Mouse (Mus musculus) forebrain, embryonic 12.5 days (tissue): ENCODE data around the gene Slc36a3. TPM values are rescaled to one million over a fixed set of nuclear protein-coding genes. Genes with fewer than 3 reads are reported as not detected.
A peak's percentile ranks its signal among the peaks of the same experiment; 100 is the strongest.
"Not testable (repeated sequence)": the region's sequence is repeated elsewhere in the genome, so short reads cannot be mapped to it uniquely, and the experiment has no call there.

Experiments used
- ATAC-seq: fragments of 200-750 bp; cut with Nextera tagmentation; 2 replicates; pipeline ENCODE4 v1.8.0; 2017; ENCODE audit warnings: moderate TSS enrichment; ENCODE audit not compliant: low FRiP score
- H3K27ac ChIP-seq: fragments of 300-500 bp; sonication (generic); 2 replicates; pipeline ENCODE4 v1.5.1; 2016; ENCODE audit warnings: mild to moderate bottlenecking
- H3K27me3 ChIP-seq: fragments of 300-500 bp; sonication (generic); 2 replicates; pipeline ENCODE4 v1.6.1; 2016; ENCODE audit warnings: mild to moderate bottlenecking
- H3K36me3 ChIP-seq: fragments of 300-500 bp; sonication (generic); replicated peaks from 2 replicates; pipeline ENCODE4 v1.6.1; 2016; ENCODE audit warnings: mild to moderate bottlenecking
- H3K4me1 ChIP-seq: fragments of 300-500 bp; sonication (generic); 2 replicates; pipeline ENCODE4 v1.6.1; 2016
- H3K4me2 ChIP-seq: fragments of 300-500 bp; sonication (generic); 2 replicates; pipeline ENCODE4 v1.6.1; 2016; ENCODE audit warnings: mild to moderate bottlenecking, moderate library complexity
- H3K4me3 ChIP-seq: fragments of 300-500 bp; sonication (generic); replicated peaks from 2 replicates; pipeline ENCODE4 v1.5.1; 2016; ENCODE audit warnings: mild to moderate bottlenecking
- H3K9ac ChIP-seq: fragments of 300-500 bp; sonication (generic); 2 replicates; pipeline ENCODE4 v1.6.1; 2016; ENCODE audit warnings: mild to moderate bottlenecking
- H3K9me3 ChIP-seq: fragments of 300-500 bp; sonication (generic); 2 replicates; pipeline ENCODE4 v1.6.1; 2016
- WGBS: fragments of 180-500 bp; shearing (Covaris S2); methylation state at CpG from one replicate; pipeline ENCODE4 v1.1.7; 2016; 5-methylcytosine and 5-hydroxymethylcytosine counted together
- polyA plus RNA-seq: library from polyadenylated mRNA; unstranded; fragments of >200 nt; fragmentation: Nextera tagmentation; extraction: Ambion mirVana; gene quantifications from 2 replicates; pipeline ENCODE4 v1.2.1, GENCODE M21; 2016

Gene Slc36a3
- polyA plus RNA-seq, 1 experiment from 2014 or later, result not detected

- H3K9me3 ChIP-seq, result no peaks in the 10 kb centered on the region
- H3K27me3 ChIP-seq, result no peaks in the 10 kb centered on the region
- H3K36me3 ChIP-seq, result no peaks in the 10 kb centered on the region
- H3K27ac ChIP-seq, result peak overlapping the region; percentile 44; the same call in 1 of the 2 replicates
- peak overlapping the region; percentile 51 for H3K4me3 ChIP-seq
- 14% methylated on average over 24 of the region's 24 CpGs for WGBS
- ATAC-seq, result no peak
- H3K4me2 ChIP-seq, result peak overlapping the region; percentile 56
- H3K9ac ChIP-seq, result peak overlapping the region; percentile 52
- peaks cover 21% of the 10 kb centered on the region for H3K4me1 ChIP-seq
These were observed 53.2 kb downstream of the Slc36a3 start for GRCm38 (mm10) chr11:55098189-55098915.

GRCm38 (mm10) chr11:55097463-55098188 is 53.9 kb downstream of the Slc36a3 start, which contains the start of gene Gm2a:
Gene Gm2a (plus strand): TSS chr11:55098115.
- H3K36me3 ChIP-seq, result no peaks in the 10 kb centered on the region
- WGBS, result 4% methylated on average over 43 of the region's 45 CpGs
- no peaks in the 10 kb centered on the region for H3K9me3 ChIP-seq
- H3K9ac ChIP-seq, result peak within 1 kb of the TSS; percentile 52
- ATAC-seq, result peak; percentile 96
- H3K27me3 ChIP-seq, result no peaks in the 10 kb centered on the region
- H3K4me2 ChIP-seq, result peak within 1 kb of the TSS; percentile 56
- H3K27ac ChIP-seq, result peak within 1 kb of the TSS; percentile 44; the same call in 1 of the 2 replicates
- peak within 1 kb of the TSS; percentile 51 for H3K4me3 ChIP-seq
- peaks cover 18% of the 10 kb centered on the region for H3K4me1 ChIP-seq

GRCm38 (mm10) chr11:55096731-55097462 is 54.6 kb downstream of the Slc36a3 start:
- H3K27ac ChIP-seq, result no peak overlapping the region
- no peaks in the 10 kb centered on the region for H3K9me3 ChIP-seq
- WGBS, result 44% methylated on average over 11 of the region's 11 CpGs
- H3K36me3 ChIP-seq, result no peaks in the 10 kb centered on the region
- H3K4me2 ChIP-seq, result peak overlapping the region; percentile 56
- no peaks in the 10 kb centered on the region for H3K27me3 ChIP-seq
- peak overlapping the region; percentile 51 for H3K4me3 ChIP-seq
- no peak overlapping the region for H3K9ac ChIP-seq
- peaks cover 18% of the 10 kb centered on the region for H3K4me1 ChIP-seq
- ATAC-seq, result no peak

GRCm38 (mm10) chr11:55096296-55096695 is 55.2 kb downstream of the Slc36a3 start:
- H3K4me2 ChIP-seq, H3K9me3 ChIP-seq, H3K27ac ChIP-seq, H3K4me3 ChIP-seq, H3K9ac ChIP-seq, H3K27me3 ChIP-seq, ATAC-seq, H3K36me3 ChIP-seq: not testable (repeated sequence)
- peaks cover 18% of the 10 kb centered on the region for H3K4me1 ChIP-seq
- whole genome bisulfite sequencing, result 83% methylated on average over 4 of the region's 4 CpGs

- no peak for ATAC-seq
- Histone ChIP-seq H3K36me3 (no peaks in the 10 kb centered on the region), H3K4me2 (no peak overlapping the region), H3K9ac (no peak overlapping the region), H3K27me3 (no peaks in the 10 kb centered on the region), H3K4me1 (peaks cover 4% of the 10 kb centered on the region; the same call in 1 of the 2 replicates), H3K4me3 (no peak overlapping the region), H3K27ac (no peak overlapping the region), H3K9me3 (no peaks in the 10 kb centered on the region)
- WGBS, result 84% methylated on average over 7 of the region's 7 CpGs
These were observed 58.4 kb downstream of the Slc36a3 start for GRCm38 (mm10) chr11:55093096-55093495.

GRCm38 (mm10) chr11:55089892-55090291 is 61.6 kb downstream of the Slc36a3 start:
- no peak for ATAC-seq

GRCm38 (mm10) chr11:55087006-55087405 is 64.5 kb downstream of the Slc36a3 start:
- H3K9ac ChIP-seq, result no peak overlapping the region
- WGBS, result 9% methylated on average over 10 of the region's 10 CpGs
- H3K4me2 ChIP-seq, result no peak overlapping the region
- H3K27ac ChIP-seq, result no peak overlapping the region
- no peaks in the 10 kb centered on the region for H3K9me3 ChIP-seq
- no peaks in the 10 kb centered on the region for H3K36me3 ChIP-seq
- H3K4me1 ChIP-seq, result no peaks in the 10 kb centered on the region
- H3K4me3 ChIP-seq, result no peak overlapping the region
- ATAC-seq, result no peak
- no peaks in the 10 kb centered on the region; the same call in 1 of the 2 replicates for H3K27me3 ChIP-seq

More at GRCm38 (mm10) chr11:55089892-55090291, 61.6 kb downstream of the Slc36a3 start:
- H3K27me3 ChIP-seq, result no peaks in the 10 kb centered on the region; the same call in 1 of the 2 replicates
- no peak overlapping the region for H3K4me3 ChIP-seq
- no peak overlapping the region for H3K27ac ChIP-seq
- H3K4me2 ChIP-seq, result no peak overlapping the region
- WGBS, result 81% methylated on average over 2 of the region's 2 CpGs
- H3K9me3 ChIP-seq, result no peaks in the 10 kb centered on the region
- H3K4me1 ChIP-seq, result no peaks in the 10 kb centered on the region
- no peaks in the 10 kb centered on the region for H3K36me3 ChIP-seq
- no peak overlapping the region for H3K9ac ChIP-seq

GRCm38 (mm10) chr11:55085396-55085795 is 66.1 kb downstream of the Slc36a3 start:
- WGBS, result 68% methylated on average over 5 of the region's 5 CpGs
- Histone ChIP-seq H3K9me3 (no peaks in the 10 kb centered on the region), H3K9ac (no peak overlapping the region), H3K36me3 (no peaks in the 10 kb centered on the region), H3K4me2 (no peak overlapping the region), H3K27ac (no peak overlapping the region), H3K4me3 (no peak overlapping the region), H3K4me1 (no peaks in the 10 kb centered on the region), H3K27me3 (no peaks in the 10 kb centered on the region; the same call in 1 of the 2 replicates)
- no peak for ATAC-seq

GRCm38 (mm10) chr11:55084629-55085028 is 66.9 kb downstream of the Slc36a3 start:
- H3K4me2 ChIP-seq, result no peak overlapping the region
- 79% methylated on average over 4 of the region's 4 CpGs for WGBS
- H3K27me3 ChIP-seq, result no peaks in the 10 kb centered on the region; the same call in 1 of the 2 replicates
- no peaks in the 10 kb centered on the region for H3K9me3 ChIP-seq
- no peak overlapping the region for H3K4me3 ChIP-seq
- no peak overlapping the region for H3K9ac ChIP-seq
- H3K27ac ChIP-seq, result no peak overlapping the region
- no peaks in the 10 kb centered on the region for H3K4me1 ChIP-seq
- H3K36me3 ChIP-seq, result no peaks in the 10 kb centered on the region
- ATAC-seq, result no peak

- no peak overlapping the region for H3K4me3 ChIP-seq
- H3K27ac ChIP-seq, result no peak overlapping the region
- no peak overlapping the region for H3K4me2 ChIP-seq
- H3K27me3 ChIP-seq, result peaks cover 31% of the 10 kb centered on the region
- H3K9me3 ChIP-seq, result no peaks in the 10 kb centered on the region
- no peak for ATAC-seq
- 91% methylated on average over 9 of the region's 9 CpGs for WGBS
- no peaks in the 10 kb centered on the region for H3K36me3 ChIP-seq
- H3K9ac ChIP-seq, result no peak overlapping the region
- H3K4me1 ChIP-seq, result peaks cover 15% of the 10 kb centered on the region
These were observed 70.3 kb downstream of the Slc36a3 start for GRCm38 (mm10) chr11:55081206-55081605.

GRCm38 (mm10) chr11:55079180-55079579 is 72.3 kb downstream of the Slc36a3 start:
- peaks cover 15% of the 10 kb centered on the region for H3K4me1 ChIP-seq
- H3K9me3 ChIP-seq, result no peaks in the 10 kb centered on the region
- H3K27ac ChIP-seq, result no peak overlapping the region
- H3K36me3 ChIP-seq, result no peaks in the 10 kb centered on the region
- H3K4me2 ChIP-seq, result no peak overlapping the region
- ATAC-seq, result no peak
- peaks cover 36% of the 10 kb centered on the region for H3K27me3 ChIP-seq
- 59% methylated on average over 4 of the region's 4 CpGs for WGBS
- no peak overlapping the region for H3K4me3 ChIP-seq
- H3K9ac ChIP-seq, result no peak overlapping the region

- no peaks in the 10 kb centered on the region for H3K9me3 ChIP-seq
- H3K9ac ChIP-seq, result no peak overlapping the region
- H3K36me3 ChIP-seq, result no peaks in the 10 kb centered on the region
- H3K27me3 ChIP-seq, result peaks cover 36% of the 10 kb centered on the region
- no peak overlapping the region for H3K27ac ChIP-seq
- peak overlapping the region; percentile 96; the same call in 1 of the 2 replicates for H3K4me2 ChIP-seq
- H3K4me1 ChIP-seq, result peaks cover 15% of the 10 kb centered on the region
- WGBS, result 60% methylated on average over 3 of the region's 3 CpGs
- no peak overlapping the region for H3K4me3 ChIP-seq
- ATAC-seq, result no peak
These were observed 73.0 kb downstream of the Slc36a3 start for GRCm38 (mm10) chr11:55078502-55078901.
